Mouse (Mus musculus): ENCODE data around the gene Tssc4. TPM values are rescaled to one million over a fixed set of nuclear protein-coding genes. Genes with fewer than 3 reads are reported as not detected.

Gene Tssc4
- total and polyA plus RNA-seq, 3 experiments: 75.6 to 76.9 TPM; not detected in 1

DNA sequence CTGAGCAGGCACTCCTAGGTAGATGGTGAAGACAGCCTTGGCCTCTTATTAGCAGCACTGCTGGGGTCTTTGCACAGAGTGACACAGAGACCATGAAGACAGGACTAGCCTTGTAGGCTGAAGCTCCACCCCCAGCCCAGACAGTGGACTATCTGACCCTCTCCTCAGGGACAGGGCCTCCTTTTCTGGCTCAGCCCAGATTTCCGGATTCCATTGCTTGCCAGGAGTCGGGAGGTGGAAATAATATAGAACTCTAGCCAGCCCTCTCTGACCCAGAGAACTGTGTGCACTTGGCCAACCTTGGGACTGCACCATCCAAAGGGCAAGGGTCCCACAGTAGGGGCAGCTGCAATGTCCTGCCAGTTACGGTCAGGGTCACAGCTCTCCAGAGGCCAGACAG, 27.0 kb upstream of the Tssc4 start:
- Histone ChIP-seq H3K79me2 (ENCODE audit: control insufficient read depth, insufficient read depth, low read length, poor library complexity) (no peaks in the 10 kb centered on the region), H3K9me3 (replicated peaks; ENCODE audit: insufficient read depth, low read length) (no peaks in the 10 kb centered on the region), H3K4me3 (ENCODE audit: control insufficient read depth in 1 of 2, insufficient read depth in 1 of 2, low read depth in 2 of 2, low read length in 2 of 2) (no peak overlapping the region), H3K36me3 (ENCODE audit: control insufficient read depth in 1 of 2, insufficient read depth in 2 of 2, low read length in 2 of 2) (peaks cover 0 to 49% of the 10 kb centered on the region in 2 experiments; a peak in 2 of 4 replicates), H3K27ac (ENCODE audit: control insufficient read depth, low read depth, low read length) (no peak overlapping the region), H3K4me1 (ENCODE audit: control insufficient read depth in 1 of 2, insufficient read depth in 2 of 2, low read length in 2 of 2) (peaks cover 42 to 72% of the 10 kb centered on the region in 2 experiments), H3K27me3 (ENCODE audit: control insufficient read depth in 1 of 2, insufficient read depth in 2 of 2, low read length in 2 of 2) (no peaks in the 10 kb centered on the region), H3K9ac (ENCODE audit: control insufficient read depth, low read depth, low read length, poor library complexity, severe bottlenecking) (no peak overlapping the region)
- no peak for TF ChIP-seq ZKSCAN1 (IDR thresholded peaks at IDR 0.05; ENCODE audit: low read depth, low read length)
- TF ChIP-seq CTCF (IDR thresholded peaks at IDR 0.05 in 2 of 3, conservative IDR thresholded peaks at IDR 0.05 in 1 of 3; ENCODE audit: control insufficient read depth in 1 of 3, insufficient read depth in 1 of 3, low read depth in 2 of 3, low read length in 3 of 3, poor library complexity in 1 of 3, severe bottlenecking in 1 of 3): no peak
- no peak for TF ChIP-seq E2F4 (IDR thresholded peaks at IDR 0.05; ENCODE audit: borderline replicate concordance, low read depth, low read length)
- TF ChIP-seq KAT2A (conservative IDR thresholded peaks at IDR 0.05; ENCODE audit: low read depth, low read length): no peak
- TF ChIP-seq BHLHE40 (IDR thresholded peaks at IDR 0.05; ENCODE audit: borderline replicate concordance, low read depth, low read length): no peak
- TF ChIP-seq POLR2A (IDR thresholded peaks at IDR 0.05; ENCODE audit: control insufficient read depth in 1 of 2, insufficient read depth in 1 of 2, low read depth in 1 of 2, low read length in 2 of 2, poor library complexity in 1 of 2): no peak
- TF ChIP-seq SIN3A (IDR thresholded peaks at IDR 0.05; ENCODE audit: low read length): no peak
- no peak for TF ChIP-seq MXI1 (IDR thresholded peaks at IDR 0.05; ENCODE audit: low read depth, low read length)
- TF ChIP-seq USF2 (IDR thresholded peaks at IDR 0.05; ENCODE audit: borderline replicate concordance in 1 of 2, insufficient read depth in 1 of 2, low read depth in 1 of 2, low read length in 2 of 2): no peak
- no peak for TF ChIP-seq USF1 (IDR thresholded peaks at IDR 0.05; ENCODE audit: low read depth, low read length)
- no peak for TF ChIP-seq MAFK (IDR thresholded peaks at IDR 0.05; ENCODE audit: borderline replicate concordance, low read depth, low read length)
- TF ChIP-seq POLR2AphosphoS5 (IDR thresholded peaks at IDR 0.05; ENCODE audit: borderline replicate concordance, low read depth, low read length): no peak
- TF ChIP-seq NRF1 (IDR thresholded peaks at IDR 0.05; ENCODE audit: insufficient read depth, low read depth, low read length, poor library complexity, severe bottlenecking): no peak
- no peak for TF ChIP-seq MAZ (IDR thresholded peaks at IDR 0.05; ENCODE audit: low read depth, low read length)
- no peak for TF ChIP-seq ETS1 (IDR thresholded peaks at IDR 0.05; ENCODE audit: low read depth, low read length)
- no peak for DNase-seq (ENCODE audit: low read depth, low spot score)

DNA sequence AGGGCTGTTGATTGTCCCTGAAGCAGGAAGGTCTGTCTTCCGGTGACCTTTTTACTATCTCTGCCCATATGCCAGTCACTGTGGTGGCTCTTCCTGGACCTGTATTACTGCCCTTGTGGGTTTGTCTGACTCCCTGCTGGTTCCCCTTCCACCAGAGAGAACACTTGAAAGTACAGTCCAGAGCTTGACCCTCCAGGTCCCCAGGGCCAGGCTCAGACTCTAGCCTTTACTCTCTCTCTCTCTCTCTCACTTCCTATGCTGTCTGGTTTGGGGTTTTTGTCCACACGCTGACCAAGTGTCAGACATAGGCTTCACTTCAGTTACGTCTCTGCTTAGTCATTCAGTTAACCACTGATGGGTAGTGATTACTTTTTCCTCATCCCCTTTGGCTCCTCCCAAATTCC, 26.1 kb upstream of the Tssc4 start:
- H3K27ac ChIP-seq (ENCODE audit: control insufficient read depth, low read depth, low read length): peak overlapping the region; percentile 7
- no peak overlapping the region for H3K4me3 ChIP-seq (ENCODE audit: control insufficient read depth in 1 of 2, insufficient read depth in 1 of 2, low read depth in 2 of 2, low read length in 2 of 2)
- peaks cover 0 to 43% of the 10 kb centered on the region in 2 experiments; a peak in 2 of 4 replicates for H3K36me3 ChIP-seq (ENCODE audit: control insufficient read depth in 1 of 2, insufficient read depth in 2 of 2, low read length in 2 of 2)
- H3K27me3 ChIP-seq (ENCODE audit: control insufficient read depth in 1 of 2, insufficient read depth in 2 of 2, low read length in 2 of 2): no peaks in the 10 kb centered on the region
- no peaks in the 10 kb centered on the region for H3K79me2 ChIP-seq (ENCODE audit: control insufficient read depth, insufficient read depth, low read length, poor library complexity)
- peaks cover 37 to 65% of the 10 kb centered on the region in 2 experiments for H3K4me1 ChIP-seq (ENCODE audit: control insufficient read depth in 1 of 2, insufficient read depth in 2 of 2, low read length in 2 of 2)
- DNase-seq (ENCODE audit: low read depth, low spot score): no peak
- no peaks in the 10 kb centered on the region for H3K9me3 ChIP-seq (replicated peaks; ENCODE audit: insufficient read depth, low read length)
- H3K9ac ChIP-seq (ENCODE audit: control insufficient read depth, low read depth, low read length, poor library complexity, severe bottlenecking): no peak overlapping the region; the same call in 1 of the 2 replicates
- peak; percentile 43; the same call in 1 of the 2 replicates for TF ChIP-seq RCOR1 (IDR thresholded peaks at IDR 0.05; ENCODE audit: low read depth, low read length)
- TF ChIP-seq GABPA (IDR thresholded peaks at IDR 0.05; ENCODE audit: low read depth, low read length): no peak
- no peak for TF ChIP-seq TCF12 (IDR thresholded peaks at IDR 0.05; ENCODE audit: low read depth, low read length)
- 0 out of 4 replicates have a peak, but pooled peaks of 1 of the 2 experiments have one; percentile 31 for TF ChIP-seq EP300 (IDR thresholded peaks at IDR 0.05; ENCODE audit: low read depth in 1 of 2, low read length in 2 of 2)
- no peak for TF ChIP-seq KAT2A (conservative IDR thresholded peaks at IDR 0.05; ENCODE audit: low read depth, low read length)
- no peak for TF ChIP-seq USF1 (IDR thresholded peaks at IDR 0.05; ENCODE audit: low read depth, low read length)
- no peak for TF ChIP-seq MAZ (IDR thresholded peaks at IDR 0.05; ENCODE audit: low read depth, low read length)
- TF ChIP-seq MXI1 (IDR thresholded peaks at IDR 0.05; ENCODE audit: low read depth, low read length): no peak
- TF ChIP-seq SIN3A (IDR thresholded peaks at IDR 0.05; ENCODE audit: low read length): peak; percentile 25; the same call in 1 of the 2 replicates
- no peak for TF ChIP-seq POLR2AphosphoS2 (IDR thresholded peaks at IDR 0.05; ENCODE audit: low read length)

Measured in MEL (cell line).